Mouse (Mus musculus) CH12F3 (cell line): ENCODE measurements around the gene Cers6.

Source experiments
- in situ Hi-C: fragments of 300-500 bp; cut with MboI; formaldehyde crosslinking; loops from 2 replicates; pipeline ENCODE4 v1.14.3; 2020; ENCODE audit warnings: low sequenced_read_pairs

The Cers6 gene

DNA sequence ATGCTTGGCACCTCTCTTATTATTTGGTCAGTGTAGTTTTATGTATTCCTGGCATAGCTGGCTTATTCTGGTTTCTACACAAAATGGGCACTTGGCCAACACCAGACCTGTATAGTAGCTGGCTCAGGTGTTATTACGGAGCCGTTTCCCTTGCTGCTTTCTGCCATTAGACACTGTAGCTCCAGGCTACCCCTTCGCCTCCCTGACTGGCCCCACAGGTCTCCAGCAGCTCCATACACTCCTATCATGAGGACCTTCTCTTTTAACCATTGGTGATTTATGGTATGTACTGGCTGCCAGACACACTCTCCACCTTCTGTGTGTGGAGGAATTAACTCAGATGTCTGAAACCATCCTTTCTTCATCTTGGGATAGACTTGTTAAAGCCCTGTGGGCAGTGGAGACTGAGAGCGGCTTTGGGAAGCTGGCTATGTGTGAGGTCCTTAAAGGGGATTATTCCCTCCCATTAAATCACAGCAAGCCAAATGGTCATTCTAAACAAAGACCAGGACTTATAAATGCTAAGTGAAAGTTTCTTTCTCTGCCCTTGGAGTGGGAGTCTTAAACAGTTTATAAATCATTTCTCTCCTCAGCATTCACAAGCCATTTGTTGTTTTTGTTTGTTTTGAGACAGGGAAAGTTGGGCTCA lies 192.1 kb downstream of the Cers6 start:
- in situ Hi-C loops: no loop called here

DNA sequence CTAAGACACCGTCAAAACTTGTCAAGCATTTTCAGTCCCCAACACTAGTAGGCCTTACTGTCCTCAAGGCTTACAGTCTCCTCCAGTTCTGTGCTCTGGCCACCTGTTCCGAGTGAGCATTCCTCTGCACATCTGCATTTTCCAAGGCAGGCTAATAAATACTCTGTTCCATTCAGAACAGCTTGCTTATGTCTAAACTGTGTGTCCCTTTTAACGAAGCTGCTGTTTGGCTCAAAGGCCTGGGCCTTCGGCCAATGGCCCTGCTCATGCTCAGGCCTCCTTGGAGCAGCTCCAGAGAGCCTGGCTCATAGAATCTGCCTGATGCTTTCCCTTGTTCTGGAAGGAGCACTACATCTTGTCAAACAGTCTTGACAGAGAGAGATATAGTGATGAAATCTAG lies 193.0 kb downstream of the Cers6 start:
- in situ Hi-C loops: no loop called here

DNA sequence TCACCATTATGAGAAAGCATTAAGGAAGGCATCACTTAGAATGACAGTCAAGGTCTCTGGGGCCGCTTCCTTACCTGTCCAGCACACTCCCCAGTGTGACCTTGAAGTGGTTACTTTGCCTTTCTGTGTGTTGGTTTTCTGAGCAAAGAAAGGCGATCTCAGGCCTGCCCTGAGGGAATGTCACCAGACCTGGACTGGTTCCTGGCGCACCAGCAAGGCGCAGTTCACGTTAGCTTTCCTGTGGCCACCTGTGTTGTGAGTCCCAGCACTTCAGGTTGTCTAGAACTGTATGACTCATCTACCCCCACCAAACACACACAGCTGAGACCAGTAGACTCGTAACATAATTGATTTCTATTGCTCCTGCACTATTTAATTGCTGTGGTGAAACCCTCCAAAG lies 193.9 kb downstream of the Cers6 start:
- in situ Hi-C loops: no loop called here

- in situ Hi-C loops: no loop called here
These were observed 200.1 kb downstream of the Cers6 start for GRCm38 (mm10) chr2:69061313-69061712.

DNA sequence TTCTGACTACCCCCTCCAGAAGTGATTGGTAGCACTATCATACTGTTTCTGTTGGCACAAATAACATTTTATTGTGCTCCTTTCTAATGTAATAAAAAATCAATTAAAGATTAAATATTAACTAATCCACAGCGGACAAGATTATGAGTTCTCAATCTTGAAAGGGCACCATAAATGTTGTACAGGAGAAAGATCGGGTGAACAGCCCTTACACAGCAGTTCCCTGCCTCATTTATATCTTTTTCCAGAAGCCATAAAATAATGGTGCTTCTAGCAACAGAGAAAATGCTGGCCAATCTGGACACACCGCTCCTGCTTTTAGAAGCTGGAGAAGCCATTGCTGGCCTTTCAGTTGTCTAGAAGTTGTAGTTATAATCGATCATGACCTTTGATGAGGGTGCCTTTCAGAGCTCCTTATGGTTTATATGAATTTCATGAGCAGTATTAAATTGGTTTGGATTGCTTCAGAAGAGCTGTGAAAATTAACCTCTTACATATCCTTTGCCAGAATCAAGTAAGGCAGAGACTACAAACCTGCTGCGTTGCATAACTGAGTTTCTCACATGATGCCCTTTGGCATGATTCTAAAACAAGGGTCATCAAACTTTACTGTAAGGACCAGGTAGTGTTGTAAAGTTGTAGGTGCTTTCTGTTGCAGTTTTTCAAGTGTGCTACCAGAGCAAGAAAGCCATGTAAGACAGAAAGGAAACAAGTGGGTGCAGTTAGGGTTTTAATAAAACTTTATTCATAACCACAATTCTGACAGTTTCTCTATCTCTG lies 200.9 kb downstream of the Cers6 start:
- in situ Hi-C loops: no loop called here

- in situ Hi-C loops: no loop called here
These were observed 203.5 kb downstream of the Cers6 start for GRCm38 (mm10) chr2:69064759-69065158.

GRCm38 (mm10) chr2:69071440-69072235 lies 210.4 kb downstream of the Cers6 start:
- in situ Hi-C loops: no loop called here

- in situ Hi-C loops: no loop called here
These were observed 215.9 kb downstream of the Cers6 start for GRCm38 (mm10) chr2:69077189-69077588.

GRCm38 (mm10) chr2:69080760-69081159 lies 219.5 kb downstream of the Cers6 start:
- in situ Hi-C loops: no loop called here

DNA sequence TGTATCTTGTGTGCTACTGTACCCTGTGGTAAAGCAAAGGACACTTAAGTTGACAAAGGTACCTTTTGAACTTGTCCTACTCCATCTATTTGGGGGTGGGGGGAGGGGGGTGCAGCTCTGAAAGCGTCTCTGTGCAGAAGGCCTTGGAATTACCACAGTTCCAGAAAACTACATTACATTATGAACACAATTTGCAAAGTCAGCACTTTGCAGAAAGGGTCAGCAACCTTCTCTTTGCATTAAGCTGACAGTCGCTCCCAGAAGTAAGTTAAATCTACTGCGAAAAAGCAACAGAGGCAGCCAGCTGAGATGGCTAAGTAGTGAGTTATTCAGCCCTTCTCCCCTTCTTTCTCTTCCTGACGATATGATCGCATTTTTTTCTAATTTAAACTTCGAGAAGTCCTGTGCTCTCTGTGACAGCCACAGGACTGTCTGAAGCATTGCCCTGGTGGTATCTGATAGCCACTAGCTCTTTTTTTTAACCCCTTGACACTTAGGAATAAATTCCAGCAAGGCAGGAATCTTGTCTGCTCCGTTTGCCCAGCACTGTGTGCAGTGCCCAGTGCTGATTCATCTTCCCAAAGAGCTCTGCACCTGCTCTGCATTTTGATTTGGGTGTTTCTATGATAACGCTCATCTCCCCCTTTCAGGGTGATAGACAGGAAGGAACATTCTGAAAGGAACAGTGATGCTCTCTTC lies 221.4 kb downstream of the Cers6 start:
- in situ Hi-C loops: no loop called here

GRCm38 (mm10) chr2:69083198-69083509 lies 221.9 kb downstream of the Cers6 start:
- in situ Hi-C loops: no loop called here

- in situ Hi-C loops: no loop called here
These were observed 223.2 kb downstream of the Cers6 start for GRCm38 (mm10) chr2:69084416-69084815.

DNA sequence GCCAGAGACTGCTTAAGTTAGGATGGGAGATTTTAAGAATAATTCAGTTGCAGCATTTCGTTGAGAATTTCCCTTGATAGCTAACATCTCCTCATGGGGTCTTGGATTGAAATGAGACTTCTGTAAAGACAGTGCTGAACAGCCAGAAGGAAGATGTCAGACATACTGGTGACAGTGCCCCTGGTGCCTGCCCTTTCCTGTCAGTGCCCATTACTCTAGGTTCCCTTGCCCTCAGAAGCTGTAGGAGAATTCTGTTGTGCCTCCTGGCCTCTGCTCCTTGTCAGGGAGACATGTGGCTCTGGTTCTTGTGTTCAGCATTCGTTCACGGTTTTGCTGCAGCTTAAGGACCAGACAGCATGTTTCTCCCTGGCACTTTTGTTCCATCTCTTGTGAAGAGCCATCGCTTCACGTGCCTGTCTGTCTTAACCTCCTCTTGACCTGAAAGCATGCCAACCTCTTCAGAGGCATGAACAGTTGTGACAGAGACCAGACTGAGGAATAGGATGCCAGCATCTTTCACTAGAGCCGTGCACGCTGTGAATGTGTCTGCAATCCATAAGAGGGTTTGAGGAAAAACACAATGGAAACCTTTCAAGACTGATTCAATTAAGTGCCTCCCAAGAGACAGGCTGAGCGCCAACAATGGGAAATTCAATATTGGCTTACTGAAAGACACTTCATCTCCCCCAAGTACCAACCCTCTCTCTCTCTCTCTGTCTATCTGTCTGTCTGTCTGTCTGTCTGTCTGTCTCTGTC lies 225.4 kb downstream of the Cers6 start:
- in situ Hi-C loops: no loop called here

- in situ Hi-C loops: no loop called here
These were observed 234.6 kb downstream of the Cers6 start for GRCm38 (mm10) chr2:69095836-69096235.

DNA sequence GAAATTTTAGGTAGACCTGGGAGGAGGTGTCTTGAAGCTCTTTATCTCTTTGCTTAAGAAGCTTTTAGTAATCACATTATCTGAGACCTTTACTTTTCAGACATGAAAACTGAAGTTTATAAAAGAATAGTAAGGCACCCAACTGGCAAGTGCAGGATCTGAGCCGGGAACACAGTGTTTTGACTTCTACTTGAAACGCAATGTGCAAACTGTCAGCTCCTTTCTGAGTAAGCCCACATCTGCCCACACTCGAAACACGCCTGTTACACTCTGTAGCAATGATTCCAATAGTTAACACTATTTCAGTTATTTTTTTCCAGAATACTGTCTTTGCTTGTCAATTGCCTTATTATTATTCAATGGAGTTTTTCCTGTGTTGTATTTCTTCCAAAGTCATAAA lies 235.6 kb downstream of the Cers6 start:
- in situ Hi-C loops: no loop called here

DNA sequence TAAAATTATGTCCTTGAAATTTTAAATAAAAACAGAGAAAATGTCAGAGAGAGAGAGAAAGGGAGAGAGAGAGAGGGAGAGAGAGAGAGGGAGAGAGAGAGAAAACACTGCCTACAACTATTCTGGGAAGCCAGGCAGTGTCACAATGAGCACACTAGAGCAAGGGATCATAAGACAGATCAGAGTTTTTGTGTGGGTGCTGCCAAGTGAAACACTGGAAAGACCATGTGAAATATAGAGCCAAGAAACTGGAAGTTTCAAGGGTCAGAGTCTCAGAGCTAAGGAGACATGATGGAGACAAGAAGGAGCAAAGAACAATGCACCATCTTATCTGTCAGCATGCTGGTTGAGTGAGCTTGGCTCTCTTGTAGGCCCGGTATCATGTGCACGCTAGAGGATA lies 236.3 kb downstream of the Cers6 start:
- in situ Hi-C loops: no loop called here

DNA sequence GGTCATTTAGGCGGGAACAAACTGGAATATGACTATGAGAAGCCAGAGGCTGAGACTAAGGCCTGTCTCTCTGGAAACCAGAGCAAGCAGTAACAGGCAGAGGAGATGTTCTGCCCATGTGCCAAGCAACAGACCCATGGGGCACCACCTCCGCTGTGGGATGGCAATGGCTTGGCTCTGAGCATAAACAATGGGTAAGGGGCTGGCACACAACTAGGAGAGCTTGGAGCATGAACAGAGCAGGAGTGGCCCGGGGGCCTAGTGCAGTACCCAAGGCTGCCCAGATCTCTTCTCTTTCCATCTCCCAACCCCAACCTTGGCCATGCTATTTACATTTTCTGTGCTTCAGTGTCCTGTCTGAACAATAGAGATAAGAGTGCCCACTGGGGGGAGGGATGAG lies 237.5 kb downstream of the Cers6 start:
- in situ Hi-C loops: no loop called here

GRCm38 (mm10) chr2:69099147-69099546 lies 237.9 kb downstream of the Cers6 start:
- in situ Hi-C loops: no loop called here

DNA sequence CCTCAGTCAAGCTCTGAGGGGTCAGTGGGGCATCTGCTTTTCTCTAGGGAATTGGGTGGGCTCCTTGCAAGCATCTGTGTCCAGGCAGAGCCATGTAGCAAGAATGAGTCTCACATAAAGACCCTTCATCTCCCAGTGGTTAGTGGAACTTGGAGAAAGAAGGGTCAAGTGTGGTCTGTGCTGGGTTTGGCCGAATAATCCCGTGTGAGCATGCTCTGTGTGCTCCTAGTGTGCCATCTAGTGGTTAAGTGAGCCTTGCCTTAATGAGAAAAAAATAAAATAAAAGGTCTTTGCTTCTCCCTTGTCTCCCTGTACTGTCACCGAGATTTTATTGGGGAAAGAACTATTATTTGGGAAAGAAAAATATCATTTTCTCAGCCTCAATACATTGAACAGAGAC lies 239.5 kb downstream of the Cers6 start:
- in situ Hi-C loops: no loop called here

DNA sequence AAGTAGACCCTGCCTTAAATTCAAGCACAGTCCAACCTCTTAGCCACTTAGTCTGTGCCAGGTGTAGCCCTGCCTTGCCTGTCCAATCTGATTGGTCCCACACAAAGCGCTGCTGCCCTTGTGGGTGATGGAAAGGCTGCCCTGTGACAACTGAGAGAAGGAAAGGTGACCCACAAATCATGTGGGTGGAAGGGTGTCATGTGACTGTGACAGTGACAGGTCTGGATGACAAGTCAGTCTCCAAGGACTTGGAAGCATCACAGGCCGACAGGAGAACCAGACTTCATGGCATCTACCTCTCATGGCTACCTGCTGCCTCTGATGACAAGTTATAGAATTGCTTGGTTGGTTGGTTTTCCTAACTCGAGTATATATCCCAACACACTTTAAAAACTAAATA lies 242.3 kb downstream of the Cers6 start:
- in situ Hi-C loops: no loop called here
